Mouse (Mus musculus) forelimb bud, embryonic 11.5 days (tissue): ENCODE data around the gene Gna14.

Source experiments
- DNase-seq: peaks from one replicate; pipeline ENCODE4 v3.0.0-alpha.2; 2012; ENCODE audit warnings: low read depth, low spot score

The Gna14 gene

GRCm38 (mm10) chr19:16456181-16456580 lies 20.6 kb downstream of the Gna14 start:
- DNase-seq = no peak

- DNase-seq = no peak
These were observed 21.6 kb downstream of the Gna14 start for GRCm38 (mm10) chr19:16457127-16457526.

- DNase-seq = no peak
These were observed 23.8 kb downstream of the Gna14 start for GRCm38 (mm10) chr19:16459317-16459716.

- no peak for DNase-seq
These were observed 24.7 kb downstream of the Gna14 start for GRCm38 (mm10) chr19:16460292-16460691.

- no peak for DNase-seq
These were observed 25.3 kb downstream of the Gna14 start for GRCm38 (mm10) chr19:16460831-16461230.

GRCm38 (mm10) chr19:16462461-16462860 lies 26.9 kb downstream of the Gna14 start:
- DNase-seq = no peak

- DNase-seq = no peak
These were observed 29.2 kb downstream of the Gna14 start for GRCm38 (mm10) chr19:16464730-16465129.

GRCm38 (mm10) chr19:16468756-16469374 lies 33.3 kb downstream of the Gna14 start:
- no peak for DNase-seq

GRCm38 (mm10) chr19:16472655-16473054 lies 37.1 kb downstream of the Gna14 start:
- no peak for DNase-seq

- no peak for DNase-seq
These were observed 41.9 kb downstream of the Gna14 start for GRCm38 (mm10) chr19:16477314-16477946.

- DNase-seq = no peak
These were observed 42.6 kb downstream of the Gna14 start for GRCm38 (mm10) chr19:16478186-16478607.

- DNase-seq = no peak
These were observed 46.5 kb downstream of the Gna14 start for GRCm38 (mm10) chr19:16482047-16482446.

- DNase-seq = no peak
These were observed 48.7 kb downstream of the Gna14 start for GRCm38 (mm10) chr19:16484237-16484636.

GRCm38 (mm10) chr19:16484671-16485070 lies 49.1 kb downstream of the Gna14 start:
- DNase-seq = no peak

- peak; percentile 6 for DNase-seq
These were observed 55.2 kb downstream of the Gna14 start for GRCm38 (mm10) chr19:16490756-16491155.

- DNase-seq = peak; percentile 55
These were observed 55.9 kb downstream of the Gna14 start for GRCm38 (mm10) chr19:16491497-16491896.

- DNase-seq = no peak
These were observed 56.9 kb downstream of the Gna14 start for GRCm38 (mm10) chr19:16492453-16492852.

GRCm38 (mm10) chr19:16494816-16495516 lies 59.4 kb downstream of the Gna14 start:
- DNase-seq = no peak

GRCm38 (mm10) chr19:16496016-16496415 lies 60.5 kb downstream of the Gna14 start:
- no peak for DNase-seq

- no peak for DNase-seq
These were observed 66.5 kb downstream of the Gna14 start for GRCm38 (mm10) chr19:16502054-16502453.

GRCm38 (mm10) chr19:16506711-16507364 lies 71.3 kb downstream of the Gna14 start:
- no peak for DNase-seq

- DNase-seq = no peak
These were observed 75.0 kb downstream of the Gna14 start for GRCm38 (mm10) chr19:16510343-16511080.
